Mouse (Mus musculus): ENCODE results near the gene Wdr92. TPM values are rescaled to one million over a fixed set of nuclear protein-coding genes. Genes with fewer than 3 reads are reported as not detected.

Wdr92 gene
- polyA plus RNA-seq, 1 experiment from 2014 or later = 24.3 TPM

- WGBS = 89% methylated on average over 4 of the region's 4 CpGs
- H3K36me3 ChIP-seq (ENCODE audit: control insufficient read depth, insufficient read depth, low read length) = peaks cover 30% of the 10 kb centered on the region
- no peak for ATAC-seq (ENCODE audit: low read depth)
These were observed 85.3 kb downstream of the Wdr92 start for GRCm38 (mm10) chr11:17267176-17267575.

GRCm38 (mm10) chr11:17268801-17269200, 86.9 kb downstream of the Wdr92 start:
- ATAC-seq (ENCODE audit: low read depth) (no peak), DNase-seq (ENCODE audit: low spot score) (no peak)
- Histone ChIP-seq H3K27ac (replicated peaks; ENCODE audit: low read depth, low read length) (no peak overlapping the region), H3K9me3 (ENCODE audit: control insufficient read depth, low read length) (no peaks in the 10 kb centered on the region), H3K27me3 (replicated peaks; ENCODE audit: control insufficient read depth, insufficient read depth, low read length) (no peaks in the 10 kb centered on the region), H3K4me3 (ENCODE audit: low read depth, low read length) (no peak overlapping the region), H3K4me1 (ENCODE audit: control insufficient read depth, insufficient read depth, low read length) (no peaks in the 10 kb centered on the region), H3K36me3 (ENCODE audit: control insufficient read depth, insufficient read depth, low read length) (peaks cover 29% of the 10 kb centered on the region), H3K4me2 (ENCODE audit: low read depth, low read length) (no peak overlapping the region), H3K9ac (ENCODE audit: low read depth, low read length) (no peak overlapping the region)
- WGBS = 47% methylated on average over 1 of the region's 1 CpGs

More at GRCm38 (mm10) chr11:17267176-17267575, 85.3 kb downstream of the Wdr92 start:
- Histone ChIP-seq H3K4me3 (ENCODE audit: low read depth, low read length) (no peak overlapping the region), H3K27ac (replicated peaks; ENCODE audit: low read depth, low read length) (no peak overlapping the region), H3K9me3 (ENCODE audit: control insufficient read depth, low read length) (no peaks in the 10 kb centered on the region), H3K27me3 (replicated peaks; ENCODE audit: control insufficient read depth, insufficient read depth, low read length) (no peaks in the 10 kb centered on the region), H3K4me1 (ENCODE audit: control insufficient read depth, insufficient read depth, low read length) (no peaks in the 10 kb centered on the region), H3K4me2 (ENCODE audit: low read depth, low read length) (no peak overlapping the region), H3K9ac (ENCODE audit: low read depth, low read length) (no peak overlapping the region)
- no peak for DNase-seq (ENCODE audit: low spot score)

DNA sequence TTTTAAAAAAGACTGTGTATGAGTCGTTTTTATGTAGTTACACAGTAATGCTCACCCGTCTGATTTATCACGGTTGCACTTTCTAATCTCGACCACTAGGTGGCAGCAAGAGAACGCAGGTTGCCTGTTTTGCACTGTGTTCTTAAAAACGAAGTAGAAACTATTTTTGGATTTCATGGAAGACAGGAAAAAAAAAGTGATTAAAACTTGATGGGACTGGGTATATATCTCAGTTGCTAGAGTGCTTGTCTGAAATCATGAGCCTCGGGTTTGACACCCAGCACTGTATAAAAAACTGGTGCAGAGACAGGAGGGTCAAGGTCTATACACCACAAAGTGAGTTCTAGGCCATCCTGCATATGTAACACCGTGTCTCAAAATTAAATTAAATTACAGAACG, 98.1 kb downstream of the Wdr92 start:
- peak; percentile 54 for DNase-seq (ENCODE audit: low spot score)

More for the DNA sequence above, 98.1 kb downstream of the Wdr92 start:
- H3K4me2 ChIP-seq (ENCODE audit: low read depth, low read length) = no peak overlapping the region
- no peaks in the 10 kb centered on the region for H3K9me3 ChIP-seq (ENCODE audit: control insufficient read depth, low read length)
- 15% methylated on average over 9 of the region's 9 CpGs for WGBS
- H3K36me3 ChIP-seq (ENCODE audit: control insufficient read depth, insufficient read depth, low read length) = no peaks in the 10 kb centered on the region
- no peak overlapping the region for H3K9ac ChIP-seq (ENCODE audit: low read depth, low read length)
- H3K4me1 ChIP-seq (ENCODE audit: control insufficient read depth, insufficient read depth, low read length) = no peaks in the 10 kb centered on the region
- H3K27me3 ChIP-seq (replicated peaks; ENCODE audit: control insufficient read depth, insufficient read depth, low read length) = no peaks in the 10 kb centered on the region
- H3K4me3 ChIP-seq (ENCODE audit: low read depth, low read length) = no peak overlapping the region
- H3K27ac ChIP-seq (replicated peaks; ENCODE audit: low read depth, low read length) = no peak overlapping the region
- ATAC-seq (ENCODE audit: low read depth) = peak; percentile 67; the same call in 1 of the 2 replicates

Other genes starting within 250 kb of the Wdr92 start
- gene Fbxo48, start 230.7 kb upstream of the Wdr92 start, polyA plus RNA-seq (2014; fragmentation: Nextera tagmentation; extraction: Ambion mirVana) = 1.4 and 1.5 TPM in 2 replicates
- gene Cnrip1, start 130.5 kb upstream of the Wdr92 start, polyA plus RNA-seq (2014; fragmentation: Nextera tagmentation; extraction: Ambion mirVana) = 34.8 and 38.4 TPM in 2 replicates
- gene Plek, start 129.7 kb upstream of the Wdr92 start, polyA plus RNA-seq (2014; fragmentation: Nextera tagmentation; extraction: Ambion mirVana) = 4.2 and 4.4 TPM in 2 replicates
- 97.7 and 104 TPM in 2 replicates for gene Ppp3r1, start 22.8 kb upstream of the Wdr92 start, polyA plus RNA-seq (2014; fragmentation: Nextera tagmentation; extraction: Ambion mirVana)
- gene Pno1, start 29.5 kb downstream of the Wdr92 start, polyA plus RNA-seq (2014; fragmentation: Nextera tagmentation; extraction: Ambion mirVana) = 69.8 and 75.5 TPM in 2 replicates
- 105 and 112 TPM in 2 replicates for gene C1d, start 75.5 kb downstream of the Wdr92 start, polyA plus RNA-seq (2014; fragmentation: Nextera tagmentation; extraction: Ambion mirVana)

Data from embryonic facial prominence, embryonic 14.5 days (tissue).